Mouse (Mus musculus): Measurements from ENCODE around the gene Msto1.
"Not testable (repeated sequence)": the region's sequence is repeated elsewhere in the genome, so short reads cannot be mapped to it uniquely, and the experiment has no call there.

The Msto1 gene

DNA sequence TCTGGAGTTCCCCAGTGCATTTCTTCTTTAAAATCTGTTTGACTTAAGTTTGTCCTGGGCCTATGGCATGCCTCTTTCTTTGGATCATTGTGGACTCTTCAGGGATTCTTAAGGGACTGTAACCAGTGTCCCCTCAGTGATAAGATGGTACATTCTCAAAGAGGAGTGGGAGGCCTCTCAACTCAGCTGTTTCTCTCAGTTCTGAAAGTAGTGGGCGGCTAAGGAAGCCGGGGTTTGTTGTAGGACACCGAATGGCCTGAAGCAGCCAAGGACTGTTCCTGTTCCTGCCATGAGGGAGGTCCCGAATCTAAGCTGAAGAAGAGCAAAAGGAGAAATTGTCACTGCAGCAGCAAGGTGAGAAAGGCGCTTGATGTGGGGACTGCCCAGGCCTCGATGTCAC, 8.6 kb downstream of the Msto1 start:
- no peak for DNase-seq (ENCODE audit: low spot score in 2 of 2)

- no peak for DNase-seq (ENCODE audit: low spot score in 2 of 2)
Observed at GRCm38 (mm10) chr3:88904803-88905202, 9.0 kb downstream of the Msto1 start.

DNA sequence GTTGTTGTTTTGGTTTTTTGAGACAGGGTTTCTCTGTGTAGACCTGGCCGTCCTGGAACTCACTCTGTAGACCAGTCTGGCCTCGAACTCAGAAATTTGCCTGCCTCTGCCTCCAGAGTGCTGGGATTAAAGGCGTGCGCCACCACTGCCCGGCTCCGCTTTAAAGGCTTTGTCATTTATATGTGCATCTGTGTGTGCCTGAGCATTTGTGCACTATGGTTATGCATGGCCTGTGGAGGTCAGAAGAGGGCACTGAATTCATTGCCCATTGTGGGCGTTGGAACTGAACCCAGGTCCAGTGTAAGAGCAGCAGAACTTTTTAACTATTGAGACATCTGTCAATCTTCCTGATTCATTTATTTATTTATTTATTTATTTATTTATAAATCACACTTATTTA, 20.8 kb downstream of the Msto1 start:
- not testable (repeated sequence) for DNase-seq (ENCODE audit: low spot score in 2 of 2)

DNA sequence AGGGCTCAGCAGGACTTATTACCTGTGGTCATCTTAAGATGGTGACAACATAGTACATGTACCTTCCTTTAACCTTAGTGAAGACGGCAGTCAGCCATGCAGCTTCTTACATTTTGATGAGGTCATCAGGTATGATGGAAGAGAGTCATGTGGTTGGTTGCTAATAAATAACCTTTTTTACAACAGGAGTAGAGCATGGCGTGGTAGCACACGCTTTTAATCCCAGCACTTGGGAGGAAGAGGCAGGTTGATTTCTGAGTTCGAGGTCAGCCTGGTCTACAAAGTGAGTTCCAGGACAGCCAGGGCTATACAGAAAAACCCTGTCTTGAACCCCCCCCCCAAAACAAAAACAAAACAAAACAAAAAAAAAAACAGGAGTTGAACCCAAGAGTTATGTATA, 31.3 kb downstream of the Msto1 start:
- DNase-seq (ENCODE audit: low spot score in 2 of 2), result not testable (repeated sequence)

DNA sequence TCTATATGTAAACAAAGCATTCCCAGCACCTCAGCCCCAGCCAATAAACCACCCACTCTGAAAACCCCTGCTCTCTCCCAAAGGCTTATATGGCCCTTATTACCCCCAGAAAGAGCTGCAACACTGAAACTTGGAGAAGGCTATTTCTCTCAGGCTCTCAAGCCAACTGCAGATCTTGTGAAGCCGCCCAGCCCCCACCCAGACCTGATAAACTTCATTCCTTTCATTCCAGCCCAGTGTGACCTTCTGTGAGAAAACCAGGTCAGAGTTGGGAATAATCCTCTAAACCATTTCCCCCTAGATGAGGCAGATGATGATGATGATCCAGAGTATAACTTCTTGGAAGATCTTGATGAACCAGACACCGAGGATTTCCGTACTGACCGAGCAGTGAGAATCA, 45.4 kb downstream of the Msto1 start:
- DNase-seq (ENCODE audit: low spot score in 2 of 2), result not testable (repeated sequence)

- not testable (repeated sequence) for DNase-seq (ENCODE audit: low spot score in 2 of 2)
Observed at GRCm38 (mm10) chr3:88867177-88867576, 46.6 kb downstream of the Msto1 start.

GRCm38 (mm10) chr3:88866735-88867134, 47.1 kb downstream of the Msto1 start:
- not testable (repeated sequence) for DNase-seq (ENCODE audit: low spot score in 2 of 2)

GRCm38 (mm10) chr3:88862129-88862528, 51.7 kb downstream of the Msto1 start:
- no peak for DNase-seq (ENCODE audit: low spot score in 2 of 2)

DNA sequence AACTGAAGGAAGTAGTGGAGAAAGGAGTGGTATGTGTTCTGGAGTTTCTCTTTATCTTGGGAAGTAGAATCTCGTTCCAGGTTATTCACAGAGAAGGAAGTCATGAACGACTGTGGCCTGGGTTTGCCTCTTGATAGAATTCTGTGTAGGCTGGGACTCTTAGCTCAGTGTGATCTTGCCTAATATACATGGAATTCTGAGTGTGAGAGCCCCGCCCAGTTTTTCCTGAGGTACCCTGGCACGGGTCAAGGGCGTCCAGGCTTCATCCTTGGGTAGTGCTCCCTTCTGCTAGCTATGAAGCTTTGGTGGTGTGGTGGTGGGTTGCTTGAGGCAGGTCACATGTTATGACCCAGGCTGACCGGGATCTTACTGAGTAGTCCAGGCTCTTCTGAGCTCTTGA, 58.0 kb downstream of the Msto1 start:
- no peak for DNase-seq (ENCODE audit: low spot score in 2 of 2)
